Mouse (Mus musculus) left cerebral cortex, adult 2 months (tissue): ENCODE measurements around the gene Zfp64. TPM values are rescaled to one million over a fixed set of nuclear protein-coding genes. Genes with fewer than 3 reads are reported as not detected.
A peak's percentile ranks its signal among the peaks of the same experiment; 100 is the strongest.

Source experiments
- DNase-seq, 2 experiments: peaks; one replicate each; pipeline ENCODE4 v3.0.0; 2021 to 2022; ENCODE audit warnings: low spot score in 2 of 2, mixed read lengths in 1 of 2; ENCODE audit errors: extremely low spot score in 1 of 2
- H3K27ac ChIP-seq: fragments of 200-600 bp; 2 replicates; pipeline ENCODE4 v1.8.1; 2022
- H3K4me3 ChIP-seq: fragments of 200-600 bp; 2 replicates; pipeline ENCODE4 v1.8.1; 2022
- CTCF ChIP-seq: fragments of 200-600 bp; IDR thresholded peaks from 2 replicates; pipeline ENCODE4 v1.8.1; 2022; ENCODE audit warnings: antibody characterized with exemption, mild to moderate bottlenecking, moderate library complexity
- intact Hi-C: fragments of 180-260 bp; cut with DNase I; formaldehyde crosslinking; loops from one replicate; pipeline ENCODE4 v1.15.1; 2025
- total RNA-seq, 2 experiments: library from RNA; stranded (reverse); gene quantifications; 2 replicates each; pipeline ENCODE4 v1.2.3; 2021

Gene Zfp64
- total RNA-seq, 2 experiments from 2014 or later: 15.9 to 17.2 TPM

DNA sequence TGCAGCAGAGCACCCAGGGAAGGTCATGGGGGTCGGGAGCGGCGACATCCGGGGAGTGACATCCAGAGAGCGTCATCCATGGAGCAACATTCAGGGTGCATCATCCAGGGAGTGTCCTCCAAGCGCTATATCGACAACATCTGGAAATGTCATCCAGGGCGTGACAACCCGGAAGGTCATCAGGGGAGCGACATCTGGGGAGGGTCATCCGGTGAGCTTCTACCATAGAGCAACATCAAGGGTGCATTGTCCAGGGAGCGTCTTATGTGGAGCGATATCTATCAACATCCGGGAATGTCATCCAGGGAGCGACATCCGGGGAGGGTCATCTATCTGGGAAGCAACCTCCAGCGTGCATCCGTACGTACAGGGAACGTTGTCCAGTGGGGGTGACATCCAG is 14.7 kb upstream of the Zfp64 start:
- H3K27ac ChIP-seq: no peak overlapping the region
- intact Hi-C loops: no loop called here
- no peak overlapping the region for H3K4me3 ChIP-seq
- TF ChIP-seq CTCF: no peak
- no peak for DNase-seq

- no peak for DNase-seq
- H3K27ac ChIP-seq: no peak overlapping the region
- intact Hi-C loops: no loop called here
- no peak for TF ChIP-seq CTCF
- no peak overlapping the region for H3K4me3 ChIP-seq
Observed at GRCm38 (mm10) chr2:168968136-168968925, 12.9 kb upstream of the Zfp64 start.

GRCm38 (mm10) chr2:168966525-168966924 is 11.1 kb upstream of the Zfp64 start:
- intact Hi-C loops: no loop called here
- no peak for DNase-seq
- TF ChIP-seq CTCF: no peak
- H3K27ac ChIP-seq: no peak overlapping the region
- no peak overlapping the region for H3K4me3 ChIP-seq

DNA sequence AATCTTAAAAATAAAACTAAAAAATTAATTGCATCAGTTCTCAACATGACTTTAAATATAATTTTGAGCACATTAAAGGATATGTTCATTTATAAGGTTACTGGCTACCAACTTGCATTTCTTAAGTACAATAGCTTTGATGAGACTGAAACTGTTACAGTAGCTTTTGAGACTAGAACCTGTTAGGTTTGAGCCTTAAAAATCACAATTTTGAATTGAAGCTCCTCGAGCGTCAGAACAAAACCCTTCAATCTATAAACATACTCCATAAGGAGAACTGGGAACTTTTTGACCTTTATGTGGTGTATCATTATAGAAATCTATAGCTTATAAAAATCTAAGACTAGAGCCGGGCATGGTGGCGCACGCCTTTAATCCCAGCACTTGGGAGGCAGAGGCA is 9.5 kb upstream of the Zfp64 start:
- H3K27ac ChIP-seq: no peak overlapping the region
- H3K4me3 ChIP-seq: no peak overlapping the region
- no peak for DNase-seq
- no peak for TF ChIP-seq CTCF
- intact Hi-C loops: no loop called here

DNA sequence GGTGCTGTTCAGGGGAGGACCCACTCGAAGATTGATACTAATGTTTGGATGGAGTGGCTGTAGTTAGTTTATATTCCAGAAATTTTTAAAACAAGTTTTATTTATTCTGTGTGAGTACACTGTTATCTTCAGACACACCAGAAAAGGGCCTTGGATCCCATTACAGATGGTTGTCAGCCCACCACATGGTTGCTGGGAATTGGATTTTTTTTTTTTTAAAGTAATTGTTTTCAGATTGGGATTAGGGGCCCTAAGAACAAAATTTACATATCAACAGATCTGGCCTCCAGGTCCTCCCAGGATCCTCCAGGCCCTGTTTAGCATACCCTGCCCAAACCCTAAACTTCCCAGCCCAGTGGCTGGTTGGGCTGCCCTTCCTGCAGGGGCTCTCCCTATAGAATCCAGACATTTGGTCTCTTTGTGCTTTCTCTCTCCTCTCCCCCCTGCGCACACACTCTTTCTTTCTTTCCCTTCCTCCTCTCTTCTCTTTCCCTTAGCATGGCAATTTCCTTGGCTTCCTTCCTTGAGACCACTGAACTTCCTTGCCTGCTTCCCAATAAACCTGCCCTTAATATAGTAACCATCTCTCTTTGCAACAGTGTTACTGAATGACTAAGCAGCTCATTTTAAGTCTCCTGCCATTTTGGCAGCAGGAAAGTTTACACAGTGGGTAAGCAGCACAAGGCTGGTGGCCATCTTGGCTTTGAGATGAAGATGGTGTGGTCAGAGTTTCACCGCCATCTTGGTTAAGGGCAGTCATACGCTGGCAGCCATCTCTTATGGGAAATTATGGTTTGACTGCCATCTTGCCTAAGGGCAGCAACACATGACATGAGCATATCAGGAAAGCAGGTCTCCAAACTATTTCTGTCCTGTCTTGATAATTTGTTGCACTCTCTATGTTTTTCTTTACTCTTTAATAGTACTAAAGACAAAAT is 6.6 kb upstream of the Zfp64 start:
- DNase-seq: no peak
- intact Hi-C loops: no loop called here
- no peak for TF ChIP-seq CTCF
- no peak overlapping the region for H3K4me3 ChIP-seq
- no peak overlapping the region for H3K27ac ChIP-seq

DNA sequence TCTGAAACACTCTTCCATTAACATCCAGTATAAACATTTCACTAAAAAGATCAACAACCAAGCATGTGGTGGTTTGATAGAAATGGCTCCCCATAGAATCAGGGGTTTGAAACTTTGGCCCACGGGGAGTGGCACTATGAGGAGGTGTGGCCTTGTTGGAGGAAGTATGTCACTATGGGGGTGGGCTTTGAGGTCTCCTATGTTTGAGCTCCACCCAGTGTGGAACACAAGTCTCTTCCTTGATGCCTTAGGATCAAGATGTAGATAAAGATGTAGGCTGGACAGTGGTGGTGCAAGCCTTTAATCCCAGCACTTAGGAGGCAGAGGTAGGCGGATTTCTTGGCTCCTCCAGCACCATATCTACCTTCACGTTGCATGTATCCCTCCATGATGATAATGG is 5.4 kb upstream of the Zfp64 start:
- Histone ChIP-seq H3K4me3 (no peak overlapping the region), H3K27ac (no peak overlapping the region)
- DNase-seq: no peak
- no peak for TF ChIP-seq CTCF
- intact Hi-C loops: no loop called here

GRCm38 (mm10) chr2:168959339-168959885 is 4.0 kb upstream of the Zfp64 start:
- DNase-seq: no peak
- H3K27ac ChIP-seq: no peak overlapping the region
- TF ChIP-seq CTCF: no peak
- intact Hi-C loops: no loop called here
- H3K4me3 ChIP-seq: no peak overlapping the region

- intact Hi-C loops: no loop called here
- no peak for DNase-seq
- no peak for TF ChIP-seq CTCF
- peak overlapping the region; percentile 63 for H3K4me3 ChIP-seq
- H3K27ac ChIP-seq: peak overlapping the region; percentile 98
Observed at GRCm38 (mm10) chr2:168955850-168956346, 511 bp upstream of the Zfp64 start.

DNA sequence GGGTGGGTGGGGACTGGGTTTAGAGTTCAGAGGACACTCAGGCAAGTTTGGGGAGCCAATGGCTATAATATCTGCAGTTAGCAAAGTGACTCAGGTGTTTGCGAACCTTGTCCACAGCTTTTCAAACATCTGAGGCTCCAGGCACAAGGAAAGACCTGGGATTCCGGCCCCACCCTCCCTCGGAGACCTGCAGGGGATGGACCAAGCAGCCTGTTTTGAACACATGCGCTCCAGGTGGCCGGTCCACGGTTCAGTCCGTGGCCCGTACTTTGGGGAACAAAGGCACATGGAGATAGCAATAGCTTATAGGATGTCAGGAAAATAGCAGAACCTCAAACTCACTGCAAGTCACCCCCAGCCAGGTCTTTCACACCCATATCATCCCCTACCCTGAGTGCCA is 1.0 kb downstream of the Zfp64 start:
- peak overlapping the region; percentile 63 for H3K4me3 ChIP-seq
- peak overlapping the region; percentile 98 for H3K27ac ChIP-seq
- TF ChIP-seq CTCF: no peak
- DNase-seq: no peak
- intact Hi-C loops: no loop called here

DNA sequence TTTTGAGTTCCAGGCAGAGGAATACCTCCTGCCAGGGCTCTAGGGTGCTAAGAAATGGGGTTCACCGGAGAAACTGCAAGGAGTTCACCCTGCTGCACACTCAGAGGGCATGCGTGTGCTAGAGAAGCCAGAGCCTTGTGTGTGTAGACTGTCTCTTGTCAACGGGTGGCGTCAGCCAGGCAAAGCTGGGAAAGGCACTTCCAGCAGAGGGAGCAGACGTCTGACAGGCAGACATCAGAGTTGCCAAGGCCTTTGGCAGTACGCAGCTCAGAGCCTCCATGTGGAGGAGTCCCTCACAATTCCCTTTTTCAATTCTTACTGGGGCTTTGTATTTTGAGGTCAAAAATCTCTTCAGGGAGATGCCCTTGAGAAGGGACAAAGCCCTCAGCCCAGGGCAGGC is 6.9 kb downstream of the Zfp64 start:
- no peak for TF ChIP-seq CTCF
- DNase-seq: no peak
- Histone ChIP-seq H3K4me3 (no peak overlapping the region), H3K27ac (no peak overlapping the region)
- intact Hi-C loops: no loop called here

DNA sequence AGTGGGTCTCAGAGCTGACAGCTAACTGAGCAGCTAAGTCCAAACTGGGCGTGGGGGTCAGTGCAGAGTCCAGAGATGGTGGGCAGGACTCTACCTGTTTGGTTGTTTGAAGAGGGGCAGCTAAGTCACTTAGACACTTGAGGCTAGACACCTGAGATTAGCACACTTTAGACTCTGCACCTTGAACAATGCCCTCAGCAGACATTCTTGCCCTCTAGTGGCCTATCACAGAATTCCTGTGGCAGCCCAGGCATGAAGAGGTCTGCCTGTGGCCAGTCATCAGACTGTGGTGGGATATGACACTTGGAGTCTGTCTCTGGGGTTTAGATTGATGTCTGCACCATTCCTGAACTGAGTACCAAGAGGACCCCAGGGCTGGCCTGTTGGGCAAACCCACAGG is 7.7 kb downstream of the Zfp64 start:
- H3K4me3 ChIP-seq: no peak overlapping the region
- intact Hi-C loops: no loop called here
- H3K27ac ChIP-seq: no peak overlapping the region
- no peak for DNase-seq
- peak; percentile 34 for TF ChIP-seq CTCF

- TF ChIP-seq CTCF: no peak
- intact Hi-C loops: no loop called here
- Histone ChIP-seq H3K4me3 (no peak overlapping the region), H3K27ac (no peak overlapping the region)
- no peak for DNase-seq
Observed at GRCm38 (mm10) chr2:168944011-168944410, 11.4 kb downstream of the Zfp64 start.
